Mouse (Mus musculus) hindbrain, embryonic 10.5 days (tissue): ENCODE measurements at regions not wholly inside any gene's neighbourhood (a gene's known extent, or its start where the extent isn't known, plus 50 kb on each side); places are given as distances from the start of the nearest gene placed in this dataset.

Source experiments
- DNase-seq: peaks from one replicate; pipeline ENCODE4 v3.0.0-alpha.2; 2017; ENCODE audit warnings: low spot score
- H3K27ac ChIP-seq: fragments of 300-500 bp; sonication (generic); 2 replicates; pipeline ENCODE4 v1.5.1; 2016; ENCODE audit warnings: mild to moderate bottlenecking, moderate library complexity
- H3K27me3 ChIP-seq: fragments of 300-500 bp; sonication (generic); 2 replicates; pipeline ENCODE4 v1.6.1; 2016; ENCODE audit warnings: mild to moderate bottlenecking; ENCODE audit not compliant: poor library complexity, insufficient read depth, severe bottlenecking
- H3K36me3 ChIP-seq: fragments of 300-500 bp; sonication (generic); 2 replicates; pipeline ENCODE4 v1.6.1; 2016; ENCODE audit warnings: mild to moderate bottlenecking, moderate library complexity
- H3K4me1 ChIP-seq: fragments of 300-500 bp; sonication (generic); replicated peaks from 2 replicates; pipeline ENCODE4 v1.6.1; 2016; ENCODE audit warnings: mild to moderate bottlenecking
- H3K4me3 ChIP-seq: fragments of 300-500 bp; sonication (generic); 2 replicates; pipeline ENCODE4 v1.5.1; 2016; ENCODE audit warnings: mild to moderate bottlenecking, moderate library complexity
- H3K9me3 ChIP-seq: fragments of 300-500 bp; sonication (generic); 2 replicates; pipeline ENCODE4 v1.6.1; 2016; ENCODE audit warnings: mild to moderate bottlenecking, moderate library complexity
- WGBS: fragments of 180-500 bp; shearing (Covaris S2); methylation state at CpG from one replicate; pipeline ENCODE4 v1.1.7; 2016; 5-methylcytosine and 5-hydroxymethylcytosine counted together

GRCm38 (mm10) chr12:7698324-7698944 lies 279.0 kb upstream of the Apob start:
- Histone ChIP-seq H3K4me1 (no peaks in the 10 kb centered on the region), H3K4me3 (no peak overlapping the region), H3K27ac (no peak overlapping the region), H3K9me3 (no peaks in the 10 kb centered on the region), H3K27me3 (no peaks in the 10 kb centered on the region), H3K36me3 (no peaks in the 10 kb centered on the region)
- WGBS: 75% methylated on average over 8 of the region's 8 CpGs
- DNase-seq: no peak

DNA sequence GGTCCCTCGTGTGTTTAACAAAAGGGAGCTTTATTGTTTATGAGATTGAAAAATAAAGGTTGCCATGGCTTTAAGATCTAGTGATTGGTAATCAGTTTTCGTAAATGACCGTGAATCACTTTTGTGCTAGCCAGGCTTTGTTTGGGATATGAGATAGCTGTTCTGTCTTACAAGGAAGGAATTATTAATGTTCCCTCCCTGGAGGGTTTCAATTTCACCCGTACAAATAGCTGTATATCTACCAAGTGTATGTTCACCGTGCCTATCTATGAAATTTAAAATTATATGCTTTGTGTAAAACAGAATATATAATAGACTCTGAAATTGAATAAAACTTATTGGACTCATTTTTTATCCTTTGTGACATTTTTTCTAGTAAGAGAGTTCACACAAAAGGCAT lies 268.3 kb upstream of the Apob start:
- H3K4me3 ChIP-seq: no peak overlapping the region
- H3K36me3 ChIP-seq: no peaks in the 10 kb centered on the region
- peak overlapping the region; percentile 53 for H3K27ac ChIP-seq
- peaks cover 27% of the 10 kb centered on the region for H3K4me1 ChIP-seq
- WGBS: 37% methylated on average over 5 of the region's 5 CpGs
- no peaks in the 10 kb centered on the region for H3K27me3 ChIP-seq
- H3K9me3 ChIP-seq: no peaks in the 10 kb centered on the region
- no peak for DNase-seq

- H3K27ac ChIP-seq: peak overlapping the region; percentile 53
- WGBS: 64% methylated on average over 2 of the region's 2 CpGs
These were observed 267.6 kb upstream of the Apob start for GRCm38 (mm10) chr12:7709872-7710271.

DNA sequence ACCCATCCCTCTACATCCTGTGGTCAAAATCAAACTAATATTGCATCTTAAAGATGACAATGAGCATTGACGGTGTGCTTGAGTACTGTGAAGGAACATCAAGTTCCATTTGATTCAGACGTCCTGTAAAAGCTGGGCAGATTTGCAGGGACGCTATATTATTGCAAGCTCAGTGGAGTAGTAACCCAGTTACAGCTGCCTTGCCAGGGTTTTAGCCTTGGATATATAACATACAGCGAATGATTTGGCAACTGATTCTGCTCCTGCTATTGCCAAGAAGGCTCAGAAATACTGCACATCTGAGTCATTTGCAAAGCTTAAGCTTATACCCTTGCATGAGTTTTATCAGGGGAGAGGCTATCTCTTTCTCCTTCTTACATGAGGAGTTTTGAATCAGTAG lies 262.4 kb upstream of the Apob start:
- Histone ChIP-seq H3K9me3 (no peaks in the 10 kb centered on the region), H3K4me3 (no peak overlapping the region), H3K36me3 (no peaks in the 10 kb centered on the region), H3K4me1 (0 out of 2 replicates have a peak, but pooled peaks cover 2% of the 10 kb centered on the region), H3K27ac (no peak overlapping the region), H3K27me3 (no peaks in the 10 kb centered on the region)
- WGBS: 92% methylated on average over 4 of the region's 4 CpGs
- DNase-seq: no peak

More at GRCm38 (mm10) chr12:7709872-7710271, 267.6 kb upstream of the Apob start:
- H3K4me3 ChIP-seq: no peak overlapping the region
- H3K27me3 ChIP-seq: no peaks in the 10 kb centered on the region
- H3K9me3 ChIP-seq: no peaks in the 10 kb centered on the region
- H3K36me3 ChIP-seq: no peaks in the 10 kb centered on the region
- peaks cover 27% of the 10 kb centered on the region for H3K4me1 ChIP-seq
- no peak for DNase-seq

- WGBS: 74% methylated on average over 2 of the region's 2 CpGs
- H3K4me1 ChIP-seq: no peaks in the 10 kb centered on the region
- H3K36me3 ChIP-seq: no peaks in the 10 kb centered on the region
- H3K27ac ChIP-seq: no peak overlapping the region
- no peak for DNase-seq
- no peak overlapping the region for H3K4me3 ChIP-seq
- H3K27me3 ChIP-seq: no peaks in the 10 kb centered on the region
- H3K9me3 ChIP-seq: no peaks in the 10 kb centered on the region
These were observed 258.9 kb upstream of the Apob start for GRCm38 (mm10) chr12:7718556-7718955.

DNA sequence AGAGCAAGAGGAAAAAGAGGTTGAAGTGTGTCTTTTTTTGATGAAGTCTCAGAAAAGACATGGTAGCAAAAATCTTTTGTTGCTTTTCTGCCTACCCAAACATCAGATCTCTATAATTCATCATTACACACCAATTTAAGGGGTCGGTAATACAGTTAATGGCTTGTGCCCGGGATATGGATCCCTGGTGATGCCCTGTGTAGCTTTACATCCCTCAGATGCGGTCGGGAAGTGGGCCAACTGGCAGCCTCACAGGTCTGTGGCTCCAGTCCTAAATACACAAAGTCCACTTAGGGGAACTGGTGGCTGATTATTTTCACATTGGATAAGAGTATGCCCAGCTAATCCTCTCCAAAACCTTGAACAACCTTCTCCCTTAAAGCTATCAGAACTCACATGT lies 258.4 kb upstream of the Apob start:
- no peak for DNase-seq
- Histone ChIP-seq H3K36me3 (no peaks in the 10 kb centered on the region), H3K9me3 (no peaks in the 10 kb centered on the region), H3K4me1 (no peaks in the 10 kb centered on the region), H3K27me3 (no peaks in the 10 kb centered on the region), H3K27ac (no peak overlapping the region), H3K4me3 (no peak overlapping the region)
- 93% methylated on average over 4 of the region's 4 CpGs for WGBS

- 93% methylated on average over 3 of the region's 3 CpGs for WGBS
- H3K36me3 ChIP-seq: no peaks in the 10 kb centered on the region
- DNase-seq: no peak
- no peaks in the 10 kb centered on the region for H3K27me3 ChIP-seq
- H3K4me1 ChIP-seq: no peaks in the 10 kb centered on the region
- H3K9me3 ChIP-seq: no peaks in the 10 kb centered on the region
- no peak overlapping the region for H3K27ac ChIP-seq
- no peak overlapping the region for H3K4me3 ChIP-seq
These were observed 252.5 kb upstream of the Apob start for GRCm38 (mm10) chr12:7724992-7725391.

- no peaks in the 10 kb centered on the region for H3K36me3 ChIP-seq
- H3K27me3 ChIP-seq: no peaks in the 10 kb centered on the region
- H3K27ac ChIP-seq: no peak overlapping the region
- WGBS: 89% methylated on average over 2 of the region's 2 CpGs
- H3K4me3 ChIP-seq: no peak overlapping the region
- no peaks in the 10 kb centered on the region for H3K9me3 ChIP-seq
- DNase-seq: no peak
- H3K4me1 ChIP-seq: no peaks in the 10 kb centered on the region
These were observed 239.4 kb upstream of the Apob start for GRCm38 (mm10) chr12:7738020-7738419.

- no peak overlapping the region for H3K27ac ChIP-seq
These were observed 238.7 kb upstream of the Apob start for GRCm38 (mm10) chr12:7738629-7739351.

DNA sequence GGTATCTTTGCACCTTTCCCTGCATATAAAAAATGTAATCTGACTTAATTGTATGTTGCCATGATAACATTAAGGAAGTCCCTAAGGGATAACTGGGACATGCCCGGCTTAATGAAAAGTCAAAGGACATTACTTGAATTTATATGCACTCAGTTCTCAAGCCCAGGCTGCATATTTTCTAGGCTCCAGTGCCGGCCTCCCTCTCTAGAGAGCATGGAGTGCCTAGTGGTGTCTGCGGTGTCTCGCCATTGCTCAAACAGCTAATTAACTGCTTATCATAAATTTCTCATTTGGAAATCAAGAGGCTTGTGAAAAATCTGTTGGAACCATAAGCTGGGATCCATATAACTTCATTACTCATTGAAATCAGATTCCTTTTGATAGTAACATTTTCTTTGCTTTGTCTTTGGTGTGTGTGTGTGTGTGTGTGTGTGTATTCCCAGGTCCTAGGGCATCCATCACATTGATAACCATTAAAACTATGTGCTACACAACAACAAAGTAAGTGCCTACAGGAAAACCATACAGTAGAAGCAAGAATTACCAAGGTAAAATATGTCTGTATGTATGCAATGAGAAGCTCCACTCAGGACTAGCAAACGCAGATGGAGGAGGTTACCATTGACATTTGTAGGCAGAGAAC lies 238.0 kb upstream of the Apob start:
- Histone ChIP-seq H3K4me3 (no peak overlapping the region), H3K27me3 (no peaks in the 10 kb centered on the region), H3K27ac (no peak overlapping the region), H3K4me1 (no peaks in the 10 kb centered on the region), H3K36me3 (no peaks in the 10 kb centered on the region), H3K9me3 (no peaks in the 10 kb centered on the region)
- DNase-seq: no peak
- WGBS: 77% methylated on average over 5 of the region's 5 CpGs

More at GRCm38 (mm10) chr12:7738629-7739351, 238.7 kb upstream of the Apob start:
- no peaks in the 10 kb centered on the region for H3K36me3 ChIP-seq
- H3K4me1 ChIP-seq: no peaks in the 10 kb centered on the region
- WGBS: 70% methylated on average over 3 of the region's 3 CpGs
- no peak for DNase-seq
- no peak overlapping the region for H3K4me3 ChIP-seq
- H3K27me3 ChIP-seq: no peaks in the 10 kb centered on the region
- H3K9me3 ChIP-seq: no peaks in the 10 kb centered on the region

DNA sequence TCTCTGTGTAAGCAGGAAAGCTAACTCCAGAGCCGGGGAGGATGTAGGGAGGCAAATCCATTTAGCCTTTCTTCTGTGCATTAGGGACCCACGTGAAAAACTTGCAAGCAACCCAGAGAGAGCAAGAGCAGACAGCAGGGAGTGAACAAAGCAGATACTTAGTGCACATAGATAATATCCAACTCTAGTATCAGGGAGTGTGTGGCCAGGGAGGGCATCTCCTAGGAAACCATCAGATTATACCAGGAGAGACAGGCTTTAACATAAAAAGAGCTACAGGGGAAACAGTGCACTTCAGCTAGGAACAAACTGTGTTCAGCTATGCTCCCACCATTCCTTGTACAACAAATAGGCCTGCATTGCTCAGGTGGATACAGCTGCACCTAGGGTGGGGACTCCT lies 230.7 kb upstream of the Apob start:
- Histone ChIP-seq H3K27ac (no peak overlapping the region), H3K9me3 (no peaks in the 10 kb centered on the region), H3K4me1 (peaks cover 35% of the 10 kb centered on the region), H3K27me3 (no peaks in the 10 kb centered on the region), H3K36me3 (no peaks in the 10 kb centered on the region), H3K4me3 (no peak overlapping the region)
- WGBS: 42% methylated on average over 2 of the region's 2 CpGs
- no peak for DNase-seq

DNA sequence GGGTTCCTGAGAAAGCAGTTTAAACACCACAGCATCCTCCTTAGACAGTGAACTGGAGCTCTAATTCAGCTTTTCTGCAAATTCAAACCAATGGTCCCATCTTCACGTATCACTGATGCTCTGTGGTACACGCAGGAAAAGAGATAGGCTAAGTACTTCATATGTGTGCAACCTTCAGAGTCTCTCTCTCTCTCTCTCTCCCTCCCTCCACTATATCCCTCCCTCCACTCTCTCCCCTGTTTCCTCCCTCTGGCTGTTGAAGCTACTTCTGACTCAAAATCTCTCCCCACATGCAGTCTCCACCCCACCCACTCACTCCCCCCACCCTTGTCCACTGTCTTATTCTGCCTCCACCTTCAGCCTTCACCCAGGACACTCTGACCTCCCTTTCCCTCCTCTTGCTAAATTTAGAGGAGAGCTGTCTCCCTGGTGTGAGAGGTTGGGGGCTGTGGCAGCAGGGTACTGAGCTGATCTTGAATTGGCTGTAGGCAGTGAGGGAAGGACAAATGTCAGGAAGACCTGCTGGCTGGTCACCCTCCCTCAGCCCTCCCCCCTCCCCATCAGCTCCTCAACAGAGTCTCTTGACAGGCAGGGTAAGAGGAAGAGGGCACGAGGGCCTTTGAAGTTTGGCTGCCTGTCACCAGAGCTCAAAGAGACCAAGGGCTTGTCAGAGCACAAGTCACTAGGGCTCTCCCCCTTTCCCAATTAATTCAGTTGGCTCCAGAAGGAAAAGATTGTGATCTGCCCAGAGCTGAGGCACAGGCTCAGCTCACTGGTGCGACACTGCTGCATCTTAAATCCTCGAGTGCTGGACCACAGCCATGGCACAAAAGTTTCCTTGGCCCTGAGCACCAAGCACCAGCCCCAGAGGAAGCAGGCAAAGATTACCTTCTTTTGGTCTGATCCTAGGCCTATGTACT lies 227.9 kb upstream of the Apob start:
- peak; percentile 63 for DNase-seq
- no peaks in the 10 kb centered on the region for H3K9me3 ChIP-seq
- no peaks in the 10 kb centered on the region for H3K27me3 ChIP-seq
- peaks cover 35% of the 10 kb centered on the region for H3K4me1 ChIP-seq
- H3K36me3 ChIP-seq: no peaks in the 10 kb centered on the region
- 27% methylated on average over 5 of the region's 5 CpGs for WGBS
- H3K27ac ChIP-seq: peak overlapping the region; percentile 70
- H3K4me3 ChIP-seq: no peak overlapping the region
